Mouse (Mus musculus) liver, postnatal 0 days (tissue): Measurements from ENCODE around the gene Lrrc8a.

Experiments used
- CTCF ChIP-seq: sonication (generic); IDR thresholded peaks from 2 replicates; pipeline ENCODE4 v1.5.1; 2016; ENCODE audit warnings: antibody characterized with exemption, low read depth
- EP300 ChIP-seq: IDR thresholded peaks from 2 replicates; pipeline ENCODE4 v1.6.1; 2016; ENCODE audit warnings: antibody characterized with exemption, low read depth, mild to moderate bottlenecking

- TF ChIP-seq CTCF: no peak
- TF ChIP-seq EP300: no peak
Observed at GRCm38 (mm10) chr2:30249182-30249581, 11.7 kb downstream of the Lrrc8a start.
